Mouse (Mus musculus) left cerebral cortex, adult 11 months (tissue): ENCODE results near the gene Apoc4.

Source experiments
- DNase-seq: peaks from one replicate; pipeline ENCODE4 v3.0.0; 2022; ENCODE audit warnings: low spot score

Gene Apoc4

DNA sequence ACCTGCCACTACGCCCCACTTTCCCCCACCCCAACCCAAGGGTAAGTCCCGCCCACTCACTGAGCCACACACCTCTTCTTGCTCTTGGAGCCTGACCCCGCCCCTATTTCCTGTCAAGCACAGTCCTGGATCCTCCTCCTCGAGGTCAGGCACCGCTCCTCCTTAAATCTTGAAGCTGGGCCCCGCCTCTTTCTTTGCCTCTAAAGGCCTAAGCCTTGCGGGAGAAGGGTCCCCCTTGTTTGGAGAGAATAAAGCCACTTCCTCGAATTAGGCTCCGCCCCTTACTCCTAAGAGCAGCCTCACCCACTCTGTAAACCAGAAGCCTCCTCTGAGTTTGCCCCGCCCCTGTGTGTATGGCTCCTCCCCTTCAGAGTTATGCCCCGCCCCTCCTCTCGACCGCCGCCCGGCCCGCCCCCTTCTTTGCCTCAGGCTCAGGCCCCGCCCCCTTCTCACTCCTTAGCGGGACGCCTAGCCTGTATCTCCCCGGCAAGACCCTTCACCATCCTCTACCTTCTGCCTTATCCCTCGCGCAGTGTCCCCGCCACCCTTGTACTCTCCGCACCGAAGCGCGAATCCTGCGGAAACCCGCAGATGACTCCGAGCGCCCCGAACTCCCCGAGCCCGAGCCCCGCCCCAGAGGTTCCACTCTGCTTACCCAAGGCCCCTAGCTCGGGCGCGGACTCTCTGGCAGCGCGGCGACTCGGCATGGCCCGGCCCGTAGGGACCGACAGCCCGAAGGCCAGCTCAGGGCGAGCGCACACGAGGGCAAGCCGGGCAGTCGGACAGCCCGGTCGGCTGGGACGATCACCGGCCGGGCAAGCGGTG lies 52.5 kb downstream of the Apoc4 start:
- DNase-seq, result peak; percentile 85

DNA sequence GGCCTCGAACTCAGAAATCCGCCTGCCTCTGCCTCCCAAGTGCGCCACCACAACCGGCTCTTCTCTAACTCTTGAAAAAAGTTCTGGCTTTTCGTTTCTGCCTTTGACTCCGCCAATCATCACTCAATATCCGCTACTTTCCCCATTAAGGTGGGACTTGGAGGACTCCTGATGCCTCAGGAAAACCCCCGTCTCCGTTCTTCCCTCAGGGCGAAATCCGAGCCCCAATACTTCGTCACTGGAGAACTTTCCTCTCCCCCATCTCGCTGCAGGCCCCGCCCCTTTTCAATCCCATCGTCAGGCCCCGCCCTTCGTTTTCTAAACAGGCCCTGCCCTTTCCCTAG lies 53.1 kb downstream of the Apoc4 start:
- no peak for DNase-seq
